Comparison of ENCODE assay signal across 7 mouse cellular contexts in genomic region chr1:171222238-171223155, GRCm38 (mm10). TPM values are rescaled to one million over a fixed set of nuclear protein-coding genes. Genes with fewer than 3 reads are reported as not detected.
DNase-seq lines count a peak whose midpoint lies in the region; ATAC-seq and TF ChIP-seq lines count a peak whose summit lies in the region.

TSS of gene Tomm40l (minus strand) at chr1:171222514.

- H3K27ac ChIP-seq in embryonic facial prominence, embryonic 10.5 days (replicated peaks), result peak within 1 kb of the TSS; percentile 85
- H3K27ac ChIP-seq in intestine, postnatal 0 days (ENCODE audit: low read depth, low read length), result peak within 1 kb of the TSS; percentile 78
- H3K27ac ChIP-seq in midbrain, embryonic 12.5 days (replicated peaks), result peak within 1 kb of the TSS; percentile 70
- H3K27ac ChIP-seq in small intestine, adult 2 months (ENCODE audit: insufficient read depth, low read depth, low read length), result peak within 1 kb of the TSS; percentile 66

- H3K4me3 ChIP-seq in embryonic facial prominence, embryonic 10.5 days, result peak within 1 kb of the TSS; percentile 76
- H3K4me3 ChIP-seq in intestine, postnatal 0 days (ENCODE audit: low read depth, low read length), result peak within 1 kb of the TSS; percentile 58
- H3K4me3 ChIP-seq in midbrain, embryonic 12.5 days, result peak within 1 kb of the TSS; percentile 56
- H3K4me3 ChIP-seq in small intestine, adult 2 months (ENCODE audit: low read depth, low read length), result peak within 1 kb of the TSS; percentile 84

- ATAC-seq in intestine, postnatal 0 days, result peak; percentile 98
- peak; percentile 96 for ATAC-seq in midbrain, embryonic 12.5 days (ENCODE audit: low FRiP score, low read depth)

- H3K9ac ChIP-seq in intestine, postnatal 0 days (ENCODE audit: low read depth, low read length), result peak within 1 kb of the TSS; percentile 32; the same call in 1 of the 2 replicates
- peak within 1 kb of the TSS; percentile 43 for H3K9ac ChIP-seq in midbrain, embryonic 12.5 days (replicated peaks)

- peak; percentile 84 for TF ChIP-seq CTCF in intestine, postnatal 0 days (IDR thresholded peaks at IDR 0.05; ENCODE audit: low read depth)
- no peak for TF ChIP-seq CTCF in small intestine, adult 2 months (IDR thresholded peaks at IDR 0.05; ENCODE audit: extremely low read depth, insufficient read length, insufficient replicate concordance, low read depth, low read length)

- peaks cover 23% of the 10 kb centered on the region for H3K36me3 ChIP-seq in embryonic facial prominence, embryonic 10.5 days (replicated peaks)
- H3K36me3 ChIP-seq in intestine, postnatal 0 days (ENCODE audit: control insufficient read depth, insufficient read depth), result peaks cover 27% of the 10 kb centered on the region
- H3K36me3 ChIP-seq in midbrain, embryonic 12.5 days, result peaks cover 13% of the 10 kb centered on the region
- H3K36me3 ChIP-seq in small intestine, adult 2 months (ENCODE audit: control insufficient read depth, insufficient read depth, low read length), result peaks cover 25% of the 10 kb centered on the region

- peak; percentile 90 for DNase-seq in adrenal gland, postnatal 10 days
- DNase-seq in embryonic facial prominence, embryonic 10.5 days (ENCODE audit: low spot score), result peak; percentile 95
- DNase-seq in gonadal fat pad, adult 2 months (ENCODE audit: low read depth), result peak; percentile 97
- DNase-seq in left cerebral cortex, postnatal 4 days, result peak; percentile 92

- peak within 1 kb of the TSS; percentile 85 for H3K4me2 ChIP-seq in intestine, postnatal 0 days (replicated peaks; ENCODE audit: low read depth)
- peak within 1 kb of the TSS; percentile 82 for H3K4me2 ChIP-seq in midbrain, embryonic 12.5 days (replicated peaks)

- peaks cover 25% of the 10 kb centered on the region for H3K4me1 ChIP-seq in embryonic facial prominence, embryonic 10.5 days
- peaks cover 10% of the 10 kb centered on the region for H3K4me1 ChIP-seq in intestine, postnatal 0 days (replicated peaks; ENCODE audit: control insufficient read depth, insufficient read depth, low read length)
- peaks cover 16% of the 10 kb centered on the region for H3K4me1 ChIP-seq in midbrain, embryonic 12.5 days
- peaks cover 14% of the 10 kb centered on the region for H3K4me1 ChIP-seq in small intestine, adult 2 months (ENCODE audit: control insufficient read depth, insufficient read depth, insufficient read length, low read length)

- intact Hi-C loops in left cerebral cortex, postnatal 4 days (cut with DNase I), result no loop called here

- WGBS in embryonic facial prominence, embryonic 10.5 days, result 2% methylated on average over 28 of the region's 28 CpGs
- WGBS in intestine, postnatal 0 days, result 1% methylated on average over 28 of the region's 28 CpGs
- WGBS in midbrain, embryonic 12.5 days, result 3% methylated on average over 28 of the region's 28 CpGs
- 1% methylated on average over 28 of the region's 28 CpGs for WGBS in small intestine, adult 2 months

- no peaks in the 10 kb centered on the region for H3K27me3 ChIP-seq in embryonic facial prominence, embryonic 10.5 days (replicated peaks; ENCODE audit: low read depth, poor library complexity, severe bottlenecking)
- no peaks in the 10 kb centered on the region for H3K27me3 ChIP-seq in intestine, postnatal 0 days (replicated peaks; ENCODE audit: control insufficient read depth, insufficient read depth, low read length)
- H3K27me3 ChIP-seq in midbrain, embryonic 12.5 days, result no peaks in the 10 kb centered on the region
- H3K27me3 ChIP-seq in small intestine, adult 2 months (ENCODE audit: control insufficient read depth, insufficient read depth, low read length), result no peaks in the 10 kb centered on the region

- no peaks in the 10 kb centered on the region for H3K9me3 ChIP-seq in embryonic facial prominence, embryonic 10.5 days
- H3K9me3 ChIP-seq in intestine, postnatal 0 days (ENCODE audit: control insufficient read depth), result no peaks in the 10 kb centered on the region
- H3K9me3 ChIP-seq in midbrain, embryonic 12.5 days, result no peaks in the 10 kb centered on the region

- TF ChIP-seq POLR2A in small intestine, adult 2 months (IDR thresholded peaks at IDR 0.05; ENCODE audit: low read depth, low read length), result peak; percentile 68; the same call in 1 of the 2 replicates

RNA-seq across cellular contexts. Expression of gene Tomm40l, which starts in this region (rescaled TPM):
- total RNA-seq in adrenal gland, postnatal 10 days (2021), result 10 to 100 TPM; 46.9 to 58.1 TPM
- 32.4 and 33.3 TPM in 2 replicates for polyA plus RNA-seq in embryonic facial prominence, embryonic 10.5 days (2016; fragmentation: Nextera tagmentation; extraction: Ambion mirVana)
- polyA plus RNA-seq in gonadal fat pad, adult 2 months (2012; rRNA removed), result 25.4 and 31.8 TPM in 2 replicates
- 14.7 and 16.5 TPM in 2 replicates for polyA plus RNA-seq in intestine, postnatal 0 days (2015; fragmentation: Nextera tagmentation; extraction: Ambion mirVana)
- total RNA-seq in left cerebral cortex, postnatal 4 days (2021), result 10 to 100 TPM; 50.7 to 56.9 TPM
- 28.5 and 33.4 TPM in 2 replicates for polyA plus RNA-seq in midbrain, embryonic 12.5 days (2016; fragmentation: Nextera tagmentation; extraction: Ambion mirVana)
- polyA plus RNA-seq in small intestine, adult 2 months (2012; rRNA removed), result 17.0 and 21.2 TPM in 2 replicates

Comparison
In these comparisons a context has a peak if more than half of its experiments do, and no peak if none do; other contexts are left out.
1. Peak in every context shown above with its lines: DNase-seq, ATAC-seq, H3K4me3 ChIP-seq and H3K27ac ChIP-seq.